Mouse (Mus musculus) heart, postnatal 0 days (tissue): ENCODE measurements around the gene Clstn3.

Experiments used
- CTCF ChIP-seq: IDR thresholded peaks from 2 replicates; pipeline ENCODE4 v1.5.1; 2016; ENCODE audit warnings: antibody characterized with exemption, control low read depth, low read depth
- EP300 ChIP-seq: IDR thresholded peaks from 2 replicates; pipeline ENCODE4 v1.6.1; 2016; ENCODE audit warnings: antibody characterized with exemption, low read depth

- no peak for TF ChIP-seq EP300
- no peak for TF ChIP-seq CTCF
Measured at GRCm38 (mm10) chr6:124508292-124508691, 43.7 kb upstream of the Clstn3 start.
